Mouse (Mus musculus) neural tube, embryonic 13.5 days (tissue): ENCODE results near the gene Bbs2. TPM values are rescaled to one million over a fixed set of nuclear protein-coding genes. Genes with fewer than 3 reads are reported as not detected.

Source experiments
- ATAC-seq: fragments of 200-750 bp; cut with Nextera tagmentation; 2 replicates; pipeline ENCODE4 v1.8.0; 2017; ENCODE audit warnings: low read depth, mild to moderate bottlenecking, moderate TSS enrichment, moderate library complexity
- H3K27ac ChIP-seq: fragments of 300-500 bp; sonication (generic); replicated peaks from 2 replicates; pipeline ENCODE4 v1.5.1; 2015; ENCODE audit warnings: moderate library complexity, mild to moderate bottlenecking, inconsistent platforms
- H3K27me3 ChIP-seq: fragments of 300-500 bp; sonication (generic); 2 replicates; pipeline ENCODE4 v1.6.1; 2015; ENCODE audit warnings: mild to moderate bottlenecking, inconsistent platforms
- H3K36me3 ChIP-seq: fragments of 300-500 bp; sonication (generic); 2 replicates; pipeline ENCODE4 v1.6.1; 2015; ENCODE audit warnings: mild to moderate bottlenecking, inconsistent platforms
- H3K4me1 ChIP-seq: fragments of 300-500 bp; sonication (generic); replicated peaks from 2 replicates; pipeline ENCODE4 v1.6.1; 2015; ENCODE audit warnings: inconsistent platforms
- H3K4me2 ChIP-seq: fragments of 300-500 bp; sonication (generic); 2 replicates; pipeline ENCODE4 v1.6.1; 2015; ENCODE audit warnings: inconsistent platforms, mild to moderate bottlenecking, moderate library complexity
- H3K4me3 ChIP-seq: fragments of 300-500 bp; sonication (generic); 2 replicates; pipeline ENCODE4 v1.5.1; 2015; ENCODE audit warnings: mild to moderate bottlenecking, inconsistent platforms
- H3K9ac ChIP-seq: fragments of 300-500 bp; sonication (generic); 2 replicates; pipeline ENCODE4 v1.6.1; 2015; ENCODE audit warnings: moderate library complexity, mild to moderate bottlenecking, inconsistent platforms
- H3K9me3 ChIP-seq: fragments of 300-500 bp; sonication (generic); 2 replicates; pipeline ENCODE4 v1.6.1; 2016; ENCODE audit warnings: inconsistent platforms
- WGBS: fragments of 180-500 bp; shearing (Covaris S2); methylation state at CpG from one replicate; pipeline ENCODE4 v1.1.7; 2015; 5-methylcytosine and 5-hydroxymethylcytosine counted together
- polyA plus RNA-seq: library from polyadenylated mRNA; unstranded; fragments of >200 nt; fragmentation: Nextera tagmentation; extraction: Ambion mirVana; gene quantifications from 2 replicates; pipeline ENCODE4 v1.2.1, GENCODE M21; 2015

Gene Bbs2
- polyA plus RNA-seq, 1 experiment from 2014 or later: 20.4 TPM

GRCm38 (mm10) chr8:94092848-94093247 is 5.9 kb downstream of the Bbs2 start:
- Histone ChIP-seq H3K4me3 (no peak overlapping the region), H3K27me3 (no peaks in the 10 kb centered on the region), H3K4me2 (no peak overlapping the region), H3K4me1 (peaks cover 12% of the 10 kb centered on the region), H3K36me3 (peaks cover 13% of the 10 kb centered on the region; the same call in 1 of the 2 replicates), H3K9ac (no peak overlapping the region), H3K9me3 (no peaks in the 10 kb centered on the region), H3K27ac (no peak overlapping the region)
- whole genome bisulfite sequencing: 88% methylated on average over 9 of the region's 9 CpGs
- no peak for ATAC-seq

- WGBS: 65% methylated on average over 6 of the region's 6 CpGs
Observed at GRCm38 (mm10) chr8:94089715-94090114, 9.0 kb downstream of the Bbs2 start.

GRCm38 (mm10) chr8:94087964-94088363 is 10.8 kb downstream of the Bbs2 start:
- WGBS: 72% methylated on average over 9 of the region's 9 CpGs
- Histone ChIP-seq H3K27me3 (no peaks in the 10 kb centered on the region), H3K27ac (no peak overlapping the region), H3K4me2 (no peak overlapping the region), H3K9ac (no peak overlapping the region), H3K4me1 (no peaks in the 10 kb centered on the region), H3K36me3 (peaks cover 39% of the 10 kb centered on the region), H3K9me3 (no peaks in the 10 kb centered on the region), H3K4me3 (no peak overlapping the region)
- ATAC-seq: no peak

More at GRCm38 (mm10) chr8:94089715-94090114, 9.0 kb downstream of the Bbs2 start:
- no peak overlapping the region for H3K9ac ChIP-seq
- ATAC-seq: no peak
- peaks cover 36% of the 10 kb centered on the region for H3K36me3 ChIP-seq
- H3K27me3 ChIP-seq: no peaks in the 10 kb centered on the region
- no peak overlapping the region for H3K4me3 ChIP-seq
- no peak overlapping the region for H3K4me2 ChIP-seq
- no peaks in the 10 kb centered on the region for H3K9me3 ChIP-seq
- H3K4me1 ChIP-seq: no peaks in the 10 kb centered on the region
- no peak overlapping the region for H3K27ac ChIP-seq

- no peak for ATAC-seq
- no peaks in the 10 kb centered on the region for H3K9me3 ChIP-seq
- no peak overlapping the region for H3K27ac ChIP-seq
- H3K4me1 ChIP-seq: no peaks in the 10 kb centered on the region
- 72% methylated on average over 12 of the region's 12 CpGs for WGBS
- H3K4me3 ChIP-seq: no peak overlapping the region
- no peak overlapping the region for H3K4me2 ChIP-seq
- peaks cover 68% of the 10 kb centered on the region for H3K36me3 ChIP-seq
- H3K27me3 ChIP-seq: no peaks in the 10 kb centered on the region
- H3K9ac ChIP-seq: no peak overlapping the region
Observed at GRCm38 (mm10) chr8:94076461-94077192, 22.1 kb downstream of the Bbs2 start.

GRCm38 (mm10) chr8:94068793-94069192 is 29.9 kb downstream of the Bbs2 start:
- H3K9ac ChIP-seq: no peak overlapping the region
- no peak overlapping the region for H3K4me2 ChIP-seq
- peaks cover 55% of the 10 kb centered on the region for H3K36me3 ChIP-seq
- no peak for ATAC-seq
- no peaks in the 10 kb centered on the region for H3K27me3 ChIP-seq
- no peak overlapping the region for H3K4me3 ChIP-seq
- H3K9me3 ChIP-seq: no peaks in the 10 kb centered on the region
- 90% methylated on average over 7 of the region's 7 CpGs for WGBS
- H3K27ac ChIP-seq: no peak overlapping the region
- H3K4me1 ChIP-seq: peaks cover 7% of the 10 kb centered on the region; the same call in 1 of the 2 replicates

- ATAC-seq: peak; percentile 84
- Histone ChIP-seq H3K27me3 (no peaks in the 10 kb centered on the region), H3K9me3 (no peaks in the 10 kb centered on the region), H3K4me3 (no peak overlapping the region), H3K4me1 (peaks cover 7% of the 10 kb centered on the region; the same call in 1 of the 2 replicates), H3K9ac (no peak overlapping the region), H3K4me2 (no peak overlapping the region), H3K27ac (no peak overlapping the region), H3K36me3 (peaks cover 69% of the 10 kb centered on the region)
- WGBS: 31% methylated on average over 11 of the region's 11 CpGs
Observed at GRCm38 (mm10) chr8:94066121-94066863, 32.4 kb downstream of the Bbs2 start.

- Histone ChIP-seq H3K9me3 (no peaks in the 10 kb centered on the region), H3K4me3 (no peak overlapping the region), H3K9ac (no peak overlapping the region), H3K27me3 (no peaks in the 10 kb centered on the region), H3K4me1 (no peaks in the 10 kb centered on the region), H3K4me2 (no peak overlapping the region), H3K27ac (no peak overlapping the region), H3K36me3 (peaks cover 80% of the 10 kb centered on the region)
- WGBS: 74% methylated on average over 6 of the region's 6 CpGs
- ATAC-seq: no peak
Observed at GRCm38 (mm10) chr8:94057157-94057854, 41.4 kb downstream of the Bbs2 start.

GRCm38 (mm10) chr8:94052696-94053095 is 46.0 kb downstream of the Bbs2 start:
- no peak overlapping the region for H3K4me2 ChIP-seq

GRCm38 (mm10) chr8:94047845-94048244 is 50.9 kb downstream of the Bbs2 start:
- WGBS: 85% methylated on average over 2 of the region's 2 CpGs
- H3K9ac ChIP-seq: no peak overlapping the region
- H3K4me2 ChIP-seq: no peak overlapping the region
- no peaks in the 10 kb centered on the region for H3K4me1 ChIP-seq
- H3K4me3 ChIP-seq: no peak overlapping the region
- no peak for ATAC-seq
- H3K36me3 ChIP-seq: peaks cover 41% of the 10 kb centered on the region
- no peaks in the 10 kb centered on the region for H3K27me3 ChIP-seq
- no peaks in the 10 kb centered on the region for H3K9me3 ChIP-seq
- no peak overlapping the region for H3K27ac ChIP-seq

More at GRCm38 (mm10) chr8:94052696-94053095, 46.0 kb downstream of the Bbs2 start:
- no peaks in the 10 kb centered on the region for H3K27me3 ChIP-seq
- no peaks in the 10 kb centered on the region for H3K9me3 ChIP-seq
- ATAC-seq: no peak
- no peak overlapping the region for H3K4me3 ChIP-seq
- H3K9ac ChIP-seq: no peak overlapping the region
- no peaks in the 10 kb centered on the region for H3K4me1 ChIP-seq
- H3K36me3 ChIP-seq: peaks cover 67% of the 10 kb centered on the region
- no peak overlapping the region for H3K27ac ChIP-seq
- 93% methylated on average over 12 of the region's 12 CpGs for WGBS

- Histone ChIP-seq H3K36me3 (peaks cover 13% of the 10 kb centered on the region), H3K27ac (no peak overlapping the region; the same call in 1 of the 2 replicates), H3K27me3 (no peaks in the 10 kb centered on the region), H3K9ac (peak overlapping the region; percentile 75), H3K4me3 (peak overlapping the region; percentile 70), H3K4me2 (peak overlapping the region; percentile 83), H3K4me1 (peaks cover 37% of the 10 kb centered on the region), H3K9me3 (no peaks in the 10 kb centered on the region)
- ATAC-seq: no peak
- WGBS: 10% methylated on average over 15 of the region's 15 CpGs
Observed at GRCm38 (mm10) chr8:94037806-94038205, 60.9 kb downstream of the Bbs2 start.

GRCm38 (mm10) chr8:94036944-94037524 is 61.7 kb downstream of the Bbs2 start, which contains the start of the genes Nudt21 and Ogfod1:
Gene Nudt21 (minus strand): TSS chr8:94037031.
Gene Ogfod1 (plus strand): TSS chr8:94037198.
- H3K9me3 ChIP-seq: no peaks in the 10 kb centered on the region
- ATAC-seq: peak; percentile 99

More at GRCm38 (mm10) chr8:94036944-94037524, 61.7 kb downstream of the Bbs2 start, which contains the start of the genes Nudt21 and Ogfod1:
- peak within 1 kb of the TSS; percentile 88 for H3K4me2 ChIP-seq
- H3K4me3 ChIP-seq: peak within 1 kb of the TSS; percentile 70
- WGBS: under 1% methylated on average over 41 of the region's 41 CpGs
- no peaks in the 10 kb centered on the region for H3K27me3 ChIP-seq
- H3K27ac ChIP-seq: peak within 1 kb of the TSS; percentile 81
- H3K4me1 ChIP-seq: peaks cover 37% of the 10 kb centered on the region
- peak within 1 kb of the TSS; percentile 79 for H3K9ac ChIP-seq
- peaks cover 13% of the 10 kb centered on the region for H3K36me3 ChIP-seq
